Mouse (Mus musculus) bone marrow macrophage, adult 2 months (primary cell): Measurements from ENCODE around the gene Pole4. TPM values are rescaled to one million over a fixed set of nuclear protein-coding genes. Genes with fewer than 3 reads are reported as not detected.
A peak's percentile ranks its signal among the peaks of the same experiment; 100 is the strongest.

Experiments
- H3K27ac ChIP-seq: 2 replicates; pipeline ENCODE4 v1.5.1; 2012; ENCODE audit warnings: low read depth, low read length; ENCODE audit not compliant: insufficient read depth
- H3K4me1 ChIP-seq: 2 replicates; pipeline ENCODE4 v1.6.1; 2012; ENCODE audit warnings: low read length; ENCODE audit not compliant: control insufficient read depth, insufficient read depth
- H3K4me3 ChIP-seq: 2 replicates; pipeline ENCODE4 v1.5.1; 2012; ENCODE audit warnings: mild to moderate bottlenecking, low read length, moderate library complexity; ENCODE audit not compliant: insufficient read depth
- CTCF ChIP-seq: IDR thresholded peaks from 2 replicates; pipeline ENCODE4 v1.5.1; 2012; ENCODE audit warnings: low read depth, mild to moderate bottlenecking, low read length, moderate library complexity
- POLR2A ChIP-seq: IDR thresholded peaks from 2 replicates; pipeline ENCODE4 v1.6.1; 2012; ENCODE audit warnings: mild to moderate bottlenecking, low read depth, low read length, borderline replicate concordance
- polyA plus RNA-seq: library from polyadenylated mRNA; stranded (reverse); fragments of >200 nt; gene quantifications from 2 replicates; pipeline ENCODE4 v1.2.4, GENCODE M21; 2012; ENCODE audit not compliant: missing spikeins, insufficient read depth, insufficient read length

The Pole4 gene
- polyA plus RNA-seq: 34.8 and 43.4 TPM in 2 replicates

- no peaks in the 10 kb centered on the region for H3K4me1 ChIP-seq
- no peak within 1 kb of the TSS for H3K4me3 ChIP-seq
- TF ChIP-seq CTCF (no peak), POLR2A (no peak)
Observed at GRCm38 (mm10) chr6:82705221-82705620, at the start of gene Pole4. Pole4 (minus strand) TSS chr6:82705365.

GRCm38 (mm10) chr6:82754769-82755168 is 49.6 kb upstream of the Pole4 start:
- no peak overlapping the region for H3K4me3 ChIP-seq
- no peak overlapping the region for H3K27ac ChIP-seq

More at GRCm38 (mm10) chr6:82705221-82705620, at the start of gene Pole4:
- H3K27ac ChIP-seq: no peak within 1 kb of the TSS

DNA sequence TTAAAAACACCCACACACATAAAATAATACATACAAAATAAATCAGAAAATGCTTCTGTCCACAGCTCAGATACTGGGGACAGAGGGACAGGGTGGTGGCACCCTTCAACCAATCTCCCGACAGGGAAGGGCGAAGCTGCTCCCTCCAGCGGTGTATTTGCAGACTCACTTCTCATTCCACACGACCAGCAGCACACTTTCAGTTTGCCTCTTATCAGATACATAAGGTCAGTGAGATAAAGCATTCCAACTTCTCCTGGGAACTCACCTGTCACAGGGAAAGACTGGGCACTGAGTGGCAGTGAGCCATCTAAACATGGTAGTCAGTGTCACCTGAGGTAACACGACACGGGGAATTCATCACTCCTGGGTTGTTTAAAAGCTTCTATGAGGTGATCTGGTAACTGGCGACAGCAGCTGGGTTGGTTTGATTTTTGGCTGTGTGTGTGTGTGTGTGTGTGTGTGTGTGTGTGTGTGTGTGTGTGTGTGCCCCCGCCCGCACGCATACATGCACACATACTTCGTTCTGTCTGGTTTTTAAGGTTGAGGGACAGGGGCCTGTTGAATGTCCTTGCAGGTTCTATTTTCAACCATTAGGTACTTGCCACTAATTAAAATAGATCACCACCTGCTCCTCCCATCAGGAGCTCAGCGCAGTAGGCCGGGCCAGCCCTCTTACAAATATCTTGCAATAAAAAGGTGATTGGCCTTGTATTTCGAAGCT is 48.6 kb upstream of the Pole4 start:
- H3K4me3 ChIP-seq: no peak overlapping the region
- peaks cover 18% of the 10 kb centered on the region for H3K4me1 ChIP-seq
- no peak overlapping the region for H3K27ac ChIP-seq
- no peak for TF ChIP-seq POLR2A
- no peak for TF ChIP-seq CTCF

More at GRCm38 (mm10) chr6:82754769-82755168, 49.6 kb upstream of the Pole4 start:
- H3K4me1 ChIP-seq: peaks cover 18% of the 10 kb centered on the region
- no peak for TF ChIP-seq CTCF
- no peak for TF ChIP-seq POLR2A

DNA sequence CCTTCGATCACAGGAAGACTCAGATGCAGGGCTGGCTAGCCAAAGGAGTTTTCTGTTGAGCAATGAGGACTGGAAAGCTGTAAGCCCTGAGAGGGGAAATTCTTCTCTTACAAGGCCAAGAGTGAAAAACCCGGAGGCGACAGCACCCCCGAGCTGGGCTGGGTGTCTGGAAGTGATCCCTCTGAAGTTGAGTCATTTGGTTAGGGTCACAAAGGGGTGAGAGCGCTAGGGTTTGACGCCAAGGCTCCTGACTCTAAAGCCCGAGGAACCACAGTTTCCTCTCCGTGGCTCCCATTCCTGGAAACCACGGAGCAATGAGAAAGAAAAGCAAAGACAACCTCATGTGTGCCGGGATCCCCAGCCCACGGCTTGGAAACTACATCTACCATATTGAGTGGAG is 47.9 kb upstream of the Pole4 start:
- H3K4me3 ChIP-seq: no peak overlapping the region
- peaks cover 18% of the 10 kb centered on the region for H3K4me1 ChIP-seq
- H3K27ac ChIP-seq: no peak overlapping the region
- TF ChIP-seq CTCF: no peak

- TF ChIP-seq CTCF (no peak), POLR2A (no peak)
Observed at GRCm38 (mm10) chr6:82751791-82752190, 46.6 kb upstream of the Pole4 start.

GRCm38 (mm10) chr6:82751031-82751430 is 45.9 kb upstream of the Pole4 start:
- H3K27ac ChIP-seq: no peak overlapping the region
- no peak overlapping the region for H3K4me3 ChIP-seq
- no peak for TF ChIP-seq CTCF
- no peak for TF ChIP-seq POLR2A
- H3K4me1 ChIP-seq: peaks cover 28% of the 10 kb centered on the region

More at GRCm38 (mm10) chr6:82751791-82752190, 46.6 kb upstream of the Pole4 start:
- no peak overlapping the region for H3K27ac ChIP-seq
- H3K4me1 ChIP-seq: peaks cover 25% of the 10 kb centered on the region
- no peak overlapping the region for H3K4me3 ChIP-seq

DNA sequence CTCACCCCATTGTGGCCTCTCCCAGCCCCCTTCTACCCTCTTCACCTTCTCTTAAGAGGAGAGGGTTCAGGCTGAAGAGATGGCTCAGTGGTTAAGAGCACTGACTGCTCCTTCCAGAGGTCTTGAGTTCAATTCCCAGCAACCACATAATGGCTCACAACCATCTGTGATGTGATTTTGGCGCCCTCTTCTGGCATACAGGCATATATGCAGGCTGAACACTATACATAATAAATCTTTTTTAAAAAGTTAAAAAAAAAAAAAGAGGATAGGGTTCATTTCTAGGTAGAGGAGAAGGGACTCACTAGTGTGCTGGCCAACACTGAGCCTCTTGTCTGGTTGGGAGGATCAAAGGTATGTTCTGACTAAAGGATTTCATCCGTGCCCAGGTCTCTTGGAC is 44.9 kb upstream of the Pole4 start:
- Histone ChIP-seq H3K4me3 (no peak overlapping the region), H3K4me1 (peaks cover 28% of the 10 kb centered on the region), H3K27ac (no peak overlapping the region)
- TF ChIP-seq POLR2A (no peak), CTCF (no peak)

GRCm38 (mm10) chr6:82748106-82748672 is 43.0 kb upstream of the Pole4 start:
- TF ChIP-seq POLR2A: no peak
- TF ChIP-seq CTCF: no peak
- Histone ChIP-seq H3K4me1 (peaks cover 20% of the 10 kb centered on the region), H3K27ac (no peak overlapping the region), H3K4me3 (no peak overlapping the region)

DNA sequence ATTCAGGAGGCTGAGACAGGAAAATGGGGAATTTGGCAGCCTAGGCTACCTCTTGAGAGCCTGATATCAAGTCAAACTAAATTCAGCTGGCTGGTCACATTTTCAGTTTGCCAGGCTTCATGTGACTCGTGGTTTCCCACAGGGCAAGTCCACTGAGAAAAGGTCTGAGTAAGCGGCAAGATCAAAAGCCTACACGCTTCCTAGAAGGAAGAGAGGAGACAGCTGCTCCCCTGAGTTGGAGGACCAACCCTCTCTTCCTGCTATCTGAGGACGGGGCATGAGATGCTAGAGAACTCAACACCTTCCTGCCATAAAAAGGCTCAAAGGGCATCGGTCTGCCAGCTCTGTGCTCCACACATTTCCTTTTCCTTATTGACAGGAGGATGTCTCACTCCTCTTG is 41.9 kb upstream of the Pole4 start:
- no peak for TF ChIP-seq CTCF
- TF ChIP-seq POLR2A: no peak
- Histone ChIP-seq H3K4me3 (no peak overlapping the region), H3K27ac (0 out of 2 replicates have a peak overlapping the region, but pooled peaks have one; percentile 20), H3K4me1 (peaks cover 16% of the 10 kb centered on the region)

- Histone ChIP-seq H3K4me3 (no peak overlapping the region), H3K4me1 (peaks cover 24% of the 10 kb centered on the region), H3K27ac (no peak overlapping the region)
- TF ChIP-seq POLR2A: no peak
- TF ChIP-seq CTCF: no peak
Observed at GRCm38 (mm10) chr6:82744553-82744952, 39.4 kb upstream of the Pole4 start.
